In the genomic region with DNA sequence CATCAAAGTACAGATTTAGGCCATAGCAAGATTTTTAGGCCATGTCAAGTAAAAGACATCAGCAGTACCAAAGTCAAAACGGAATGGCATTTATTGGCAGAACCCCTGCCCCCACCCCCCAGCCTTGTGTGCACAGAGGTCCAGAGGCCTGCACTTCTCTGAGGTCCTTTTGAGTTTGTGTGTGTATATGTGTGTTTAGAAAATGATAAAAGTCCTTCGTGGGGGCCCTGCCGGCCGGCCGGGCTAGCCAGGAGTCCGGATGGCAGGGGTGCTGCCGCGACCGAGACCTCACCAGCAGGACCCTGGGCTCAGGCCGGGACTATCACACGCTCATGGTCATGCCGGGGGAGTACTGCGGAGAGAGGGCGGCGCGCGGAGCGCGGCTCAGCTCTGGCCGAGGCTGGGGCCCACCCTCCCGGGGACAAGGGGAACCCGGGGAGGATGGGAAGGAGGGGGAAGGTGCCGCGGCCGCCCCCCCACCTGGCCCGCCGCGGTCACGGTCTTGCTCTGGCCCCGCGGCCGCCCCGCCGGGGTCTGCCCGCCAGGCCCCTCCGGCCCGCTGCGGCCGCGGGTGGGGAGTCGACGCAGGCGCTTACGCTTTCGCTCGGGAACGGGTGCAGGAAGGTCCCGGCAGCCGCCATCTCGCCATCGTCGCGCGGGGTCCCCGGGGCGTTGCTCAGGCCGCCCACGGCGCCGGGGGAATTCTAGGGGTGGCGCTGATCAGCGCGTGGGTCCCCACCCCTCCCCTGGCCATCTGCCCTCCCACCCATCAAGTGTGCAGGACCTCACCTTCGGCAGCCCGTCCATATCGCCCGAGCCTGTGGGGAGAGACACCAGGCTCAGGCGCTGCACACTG, we compare ENCODE assay signal across 9 mouse cellular contexts. TPM values are rescaled to one million over a fixed set of nuclear protein-coding genes. Genes with fewer than 3 reads are reported as not detected.
DNase-seq lines count a peak whose midpoint lies in the region; ATAC-seq lines count a peak whose summit lies in the region.
"Had no signal": no experiment of that assay in that cellular context is flagged by ENCODE, and none has a peak within 500 bp of the region (broad histone marks: within the 10 kb centered on the region; RNA-seq: fewer than 3 reads in every experiment).

No protein-coding gene starts in this region.

- peak overlapping the region; percentile 52 for H3K4me3 ChIP-seq in heart, embryonic 11.5 days (ENCODE audit: low read depth, low read length)
- H3K4me3 ChIP-seq in hindbrain, embryonic 10.5 days, result peak overlapping the region; percentile 57
- H3K4me3 ChIP-seq in midbrain, embryonic 12.5 days, result peak overlapping the region; percentile 50

- ATAC-seq in heart, embryonic 11.5 days (replicated peaks; ENCODE audit: insufficient number of reproducible peaks, low FRiP score, low TSS enrichment), result no peak
- ATAC-seq in midbrain, embryonic 12.5 days (ENCODE audit: low FRiP score, low read depth), result no peak; the same call in 1 of the 2 replicates
- no peak for ATAC-seq in granulocyte monocyte progenitor cell, adult 5-6 weeks (replicated peaks; ENCODE audit: poor library complexity, severe bottlenecking)
- ATAC-seq in frontal cortex, adult (ENCODE audit: low TSS enrichment), result no peak

- H3K9ac ChIP-seq in heart, embryonic 11.5 days (ENCODE audit: low read depth, low read length), result peak overlapping the region; percentile 75
- H3K9ac ChIP-seq in midbrain, embryonic 12.5 days (replicated peaks), result peak overlapping the region; percentile 78

- peaks cover 9% of the 10 kb centered on the region; the same call in 1 of the 2 replicates for H3K36me3 ChIP-seq in heart, embryonic 11.5 days (ENCODE audit: control insufficient read depth, insufficient read depth, low read length)
- peaks cover 43% of the 10 kb centered on the region for H3K36me3 ChIP-seq in hindbrain, embryonic 10.5 days
- H3K36me3 ChIP-seq in midbrain, embryonic 12.5 days, result peaks cover 22% of the 10 kb centered on the region

- WGBS in heart, embryonic 11.5 days (ENCODE audit: insufficient replicate concordance), result 11% methylated on average over 63 of the region's 68 CpGs
- 4% methylated on average over 68 of the region's 68 CpGs for WGBS in hindbrain, embryonic 10.5 days
- 10% methylated on average over 39 of the region's 68 CpGs for whole genome bisulfite sequencing in midbrain, embryonic 12.5 days

- no peaks in the 10 kb centered on the region for H3K27me3 ChIP-seq in heart, embryonic 11.5 days (ENCODE audit: control insufficient read depth, insufficient read depth, low read length)
- H3K27me3 ChIP-seq in hindbrain, embryonic 10.5 days (ENCODE audit: insufficient read depth, poor library complexity, severe bottlenecking), result peaks cover 47% of the 10 kb centered on the region
- peaks cover 47% of the 10 kb centered on the region for H3K27me3 ChIP-seq in midbrain, embryonic 12.5 days

- H3K4me2 ChIP-seq in heart, embryonic 11.5 days, result peak overlapping the region; percentile 76
- peak overlapping the region; percentile 84 for H3K4me2 ChIP-seq in midbrain, embryonic 12.5 days (replicated peaks)

- H3K27ac ChIP-seq in heart, embryonic 11.5 days (ENCODE audit: low read depth, low read length), result peak overlapping the region; percentile 18
- peak overlapping the region; percentile 87 for H3K27ac ChIP-seq in hindbrain, embryonic 10.5 days
- peak overlapping the region; percentile 42; the same call in 1 of the 2 replicates for H3K27ac ChIP-seq in midbrain, embryonic 12.5 days (replicated peaks)

- peaks cover 57% of the 10 kb centered on the region for H3K4me1 ChIP-seq in heart, embryonic 11.5 days (ENCODE audit: control insufficient read depth, insufficient read depth, low read length)
- peaks cover 98% of the 10 kb centered on the region for H3K4me1 ChIP-seq in hindbrain, embryonic 10.5 days (replicated peaks)
- peaks cover 78% of the 10 kb centered on the region for H3K4me1 ChIP-seq in midbrain, embryonic 12.5 days

- no peak for DNase-seq in heart, adult 9 months (ENCODE audit: low spot score in 2 of 2)
- peak; percentile 62 for DNase-seq in cerebellum, adult 9-11 months
- peak; percentile 42 for DNase-seq in hindbrain, embryonic 10.5 days (ENCODE audit: low spot score)
- DNase-seq in ovary, postnatal 14 days (ENCODE audit: low spot score), result no peak

- 0 out of 2 replicates have a peak, but pooled peaks cover 2% of the 10 kb centered on the region for H3K9me3 ChIP-seq in heart, embryonic 11.5 days (replicated peaks; ENCODE audit: control insufficient read depth, low read length)
- peaks cover 8% of the 10 kb centered on the region for H3K9me3 ChIP-seq in hindbrain, embryonic 10.5 days
- no peaks in the 10 kb centered on the region for H3K9me3 ChIP-seq in midbrain, embryonic 12.5 days

RNA-seq across cellular contexts. Expression of gene Isyna1, which starts 3.5 kb away (rescaled TPM):
- 86.0 and 95.3 TPM in 2 replicates for polyA plus RNA-seq in heart, embryonic 11.5 days (2014; fragmentation: Nextera tagmentation; extraction: Ambion mirVana)
- polyA plus RNA-seq in hindbrain, embryonic 10.5 days (2016; fragmentation: Nextera tagmentation; extraction: Ambion mirVana), result 158 and 159 TPM in 2 replicates
- 107 and 112 TPM in 2 replicates for polyA plus RNA-seq in midbrain, embryonic 12.5 days (2016; fragmentation: Nextera tagmentation; extraction: Ambion mirVana)
- total RNA-seq in granulocyte monocyte progenitor cell, adult 5-6 weeks (2014; fragmentation: Nextera tagmentation), result 30.8 and 66.6 TPM in 2 replicates
- 35.2 and 38.6 TPM in 2 replicates for total RNA-seq in granulocyte monocyte progenitor cell, adult 5-6 weeks (2017)

RNA-seq across cellular contexts. Expression of gene Ssbp4, which starts 11.0 kb away (rescaled TPM):
- polyA plus RNA-seq in heart, embryonic 11.5 days (2014; fragmentation: Nextera tagmentation; extraction: Ambion mirVana), result 72.5 and 78.9 TPM in 2 replicates
- polyA plus RNA-seq in hindbrain, embryonic 10.5 days (2016; fragmentation: Nextera tagmentation; extraction: Ambion mirVana), result 84.4 and 117 TPM in 2 replicates
- 115 and 118 TPM in 2 replicates for polyA plus RNA-seq in midbrain, embryonic 12.5 days (2016; fragmentation: Nextera tagmentation; extraction: Ambion mirVana)
- 53.8 and 75.4 TPM in 2 replicates for total RNA-seq in granulocyte monocyte progenitor cell, adult 5-6 weeks (2014; fragmentation: Nextera tagmentation)
- 35.2 and 87.9 TPM in 2 replicates for total RNA-seq in granulocyte monocyte progenitor cell, adult 5-6 weeks (2017)

RNA-seq across cellular contexts. Expression of gene Lrrc25, which starts 18.3 kb away (rescaled TPM):
- 0.19 and 0.59 TPM in 2 replicates for polyA plus RNA-seq in heart, embryonic 11.5 days (2014; fragmentation: Nextera tagmentation; extraction: Ambion mirVana)
- polyA plus RNA-seq in hindbrain, embryonic 10.5 days (2016; fragmentation: Nextera tagmentation; extraction: Ambion mirVana), result 1.1 and 1.6 TPM in 2 replicates
- polyA plus RNA-seq in midbrain, embryonic 12.5 days (2016; fragmentation: Nextera tagmentation; extraction: Ambion mirVana), result 1.0 and 1.6 TPM in 2 replicates
- 2.9 and 5.2 TPM in 2 replicates for total RNA-seq in granulocyte monocyte progenitor cell, adult 5-6 weeks (2014; fragmentation: Nextera tagmentation)
- total RNA-seq in granulocyte monocyte progenitor cell, adult 5-6 weeks (2017), result 1.1 and 3.1 TPM in 2 replicates

RNA-seq across cellular contexts. Expression of gene Gdf15, which starts 34.6 kb away (rescaled TPM):
- polyA plus RNA-seq in heart, embryonic 11.5 days (2014; fragmentation: Nextera tagmentation; extraction: Ambion mirVana), result 0.26 and 0.37 TPM in 2 replicates
- polyA plus RNA-seq in hindbrain, embryonic 10.5 days (2016; fragmentation: Nextera tagmentation; extraction: Ambion mirVana), result not detected in 2 replicates
- polyA plus RNA-seq in midbrain, embryonic 12.5 days (2016; fragmentation: Nextera tagmentation; extraction: Ambion mirVana), result 0.17 TPM in 1 of 2 replicates, not detected in the other
- not detected in 2 replicates for total RNA-seq in granulocyte monocyte progenitor cell, adult 5-6 weeks (2014; fragmentation: Nextera tagmentation)
- 0.67 TPM in 1 of 2 replicates, not detected in the other for total RNA-seq in granulocyte monocyte progenitor cell, adult 5-6 weeks (2017)
- total RNA-seq: G1E had no signal

RNA-seq across cellular contexts. Expression of gene Ell, which starts 58.4 kb away (rescaled TPM):
- polyA plus RNA-seq in heart, embryonic 11.5 days (2014; fragmentation: Nextera tagmentation; extraction: Ambion mirVana), result 14.1 and 14.7 TPM in 2 replicates
- 20.5 and 22.4 TPM in 2 replicates for polyA plus RNA-seq in hindbrain, embryonic 10.5 days (2016; fragmentation: Nextera tagmentation; extraction: Ambion mirVana)
- 18.7 and 21.6 TPM in 2 replicates for polyA plus RNA-seq in midbrain, embryonic 12.5 days (2016; fragmentation: Nextera tagmentation; extraction: Ambion mirVana)
- total RNA-seq in granulocyte monocyte progenitor cell, adult 5-6 weeks (2014; fragmentation: Nextera tagmentation), result 11.7 and 13.6 TPM in 2 replicates
- 5.5 and 5.7 TPM in 2 replicates for total RNA-seq in granulocyte monocyte progenitor cell, adult 5-6 weeks (2017)

Comparison
In these comparisons a context has a peak if more than half of its experiments do, and no peak if none do; other contexts are left out.
1. H3K27ac ChIP-seq: peak in every context shown above with its lines; median percentile 87 in hindbrain, embryonic 10.5 days; 42 in midbrain, embryonic 12.5 days; 18 in heart, embryonic 11.5 days.
2. DNase-seq: peak in cerebellum, adult 9-11 months (single experiment) and hindbrain, embryonic 10.5 days (single experiment); none in heart, adult 9 months (0 of 2) and ovary, postnatal 14 days (single experiment).
3. Peak in every context shown above with its lines, with median percentiles within 50 percentile points of each other: H3K4me3 ChIP-seq.